Mouse (Mus musculus) megakaryocyte-erythroid progenitor cell, adult 5 weeks (primary cell): Measurements from ENCODE around the gene Olfr477. TPM values are rescaled to one million over a fixed set of nuclear protein-coding genes. Genes with fewer than 3 reads are reported as not detected.

ENCODE experiments used
- polyA plus RNA-seq: library from polyadenylated mRNA; stranded (reverse); fragments of >175 nt; gene quantifications from 2 replicates; pipeline ENCODE4 v1.2.3, GENCODE M21; 2012

The Olfr477 gene
- polyA plus RNA-seq: not detected in 2 replicates

GRCm38 (mm10) chr7:107986393-107986792 lies at the start of gene Olfr477:
TSS of gene Olfr477 (plus strand) at chr7:107986693.

GRCm38 (mm10) chr7:107954343-107954742 lies 32.1 kb upstream of the Olfr477 start, which contains the start of gene Olfr474:
TSS of gene Olfr474 (plus strand) at chr7:107954643.

DNA sequence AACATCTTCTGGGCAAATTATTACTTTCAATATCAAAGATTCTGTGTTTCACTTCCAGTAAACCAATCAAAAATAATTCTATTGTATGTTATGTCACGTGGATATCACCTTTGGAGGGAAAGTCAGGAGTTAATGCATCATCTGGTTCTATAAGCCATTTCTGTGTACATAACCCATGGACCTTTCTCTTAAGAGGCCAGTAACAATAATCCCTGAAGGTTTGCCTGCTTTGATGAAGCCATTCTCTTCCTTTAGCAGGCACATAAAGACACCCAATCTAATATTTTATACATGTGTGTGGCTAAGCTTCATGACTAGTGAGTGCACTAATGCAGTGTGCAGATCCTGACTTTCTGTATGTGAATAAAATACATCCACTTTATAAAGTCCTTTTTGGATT lies 22.0 kb upstream of the Olfr477 start, which contains the start of gene Olfr476:
TSS of gene Olfr476 (plus strand) at position 301 of the 400 bp plus-strand sequence.

GRCm38 (mm10) chr7:108033889-108034288 lies 47.4 kb downstream of the Olfr477 start, which contains the start of gene Olfr478:
TSS of gene Olfr478 (minus strand) at chr7:108033989.

Other genes starting within 250 kb of the Olfr477 start
- not detected in 2 replicates for gene Cyb5r2, start 228.7 kb upstream of the Olfr477 start, polyA plus RNA-seq
- gene Ovch2, start 185.5 kb upstream of the Olfr477 start, polyA plus RNA-seq: not detected in 2 replicates
- gene Olfr467, start 174.4 kb upstream of the Olfr477 start, polyA plus RNA-seq: not detected in 2 replicates
- not detected in 2 replicates for gene Olfr469, start 161.2 kb upstream of the Olfr477 start, polyA plus RNA-seq
- not detected in 2 replicates for gene Olfr470, start 139.2 kb upstream of the Olfr477 start, polyA plus RNA-seq
- not detected in 2 replicates for gene Olfr472, start 88.8 kb upstream of the Olfr477 start, polyA plus RNA-seq
- not detected in 2 replicates for gene Olfr473, start 56.2 kb upstream of the Olfr477 start, polyA plus RNA-seq
- gene Olfr474, start 32.0 kb upstream of the Olfr477 start, polyA plus RNA-seq: not detected in 2 replicates
- gene Olfr476, start 21.9 kb upstream of the Olfr477 start, polyA plus RNA-seq: not detected in 2 replicates
- not detected in 2 replicates for gene Olfr478, start 47.3 kb downstream of the Olfr477 start, polyA plus RNA-seq
- gene Olfr479, start 64.0 kb downstream of the Olfr477 start, polyA plus RNA-seq: not detected in 2 replicates
- gene Olfr480, start 80.7 kb downstream of the Olfr477 start, polyA plus RNA-seq: not detected in 2 replicates
- gene Olfr481, start 93.2 kb downstream of the Olfr477 start, polyA plus RNA-seq: not detected in 2 replicates
- not detected in 2 replicates for gene Olfr482, start 110.9 kb downstream of the Olfr477 start, polyA plus RNA-seq
- gene Olfr483, start 114.2 kb downstream of the Olfr477 start, polyA plus RNA-seq: not detected in 2 replicates
- not detected in 2 replicates for gene Olfr484, start 140.8 kb downstream of the Olfr477 start, polyA plus RNA-seq
- not detected in 2 replicates for gene Olfr485, start 173.2 kb downstream of the Olfr477 start, polyA plus RNA-seq
- not detected in 2 replicates for gene Olfr486, start 186.0 kb downstream of the Olfr477 start, polyA plus RNA-seq
- not detected in 2 replicates for gene Olfr487, start 227.9 kb downstream of the Olfr477 start, polyA plus RNA-seq